Mouse (Mus musculus) neural tube, embryonic 15.5 days (tissue): ENCODE data around the gene Gm20388. TPM values are rescaled to one million over a fixed set of nuclear protein-coding genes. Genes with fewer than 3 reads are reported as not detected.

Experiments used
- ATAC-seq: fragments of 200-750 bp; cut with Nextera tagmentation; 2 replicates; pipeline ENCODE4 v1.8.0; 2017; ENCODE audit warnings: mild to moderate bottlenecking, moderate TSS enrichment, moderate library complexity; ENCODE audit not compliant: low FRiP score
- H3K27ac ChIP-seq: fragments of 300-500 bp; sonication (generic); replicated peaks from 2 replicates; pipeline ENCODE4 v1.5.1; 2015; ENCODE audit warnings: mild to moderate bottlenecking, inconsistent platforms
- H3K27me3 ChIP-seq: fragments of 300-500 bp; sonication (generic); replicated peaks from 2 replicates; pipeline ENCODE4 v1.6.1; 2015; ENCODE audit warnings: inconsistent platforms
- H3K36me3 ChIP-seq: fragments of 300-500 bp; sonication (generic); 2 replicates; pipeline ENCODE4 v1.6.1; 2015; ENCODE audit warnings: inconsistent platforms
- H3K4me1 ChIP-seq: fragments of 300-500 bp; sonication (generic); 2 replicates; pipeline ENCODE4 v1.6.1; 2015; ENCODE audit warnings: inconsistent platforms
- H3K4me2 ChIP-seq: fragments of 300-500 bp; sonication (generic); 2 replicates; pipeline ENCODE4 v1.6.1; 2015; ENCODE audit warnings: inconsistent platforms, mild to moderate bottlenecking, moderate library complexity
- H3K4me3 ChIP-seq: fragments of 300-500 bp; sonication (generic); replicated peaks from 2 replicates; pipeline ENCODE4 v1.5.1; 2015; ENCODE audit warnings: mild to moderate bottlenecking, inconsistent platforms
- H3K9ac ChIP-seq: fragments of 300-500 bp; sonication (generic); replicated peaks from 2 replicates; pipeline ENCODE4 v1.6.1; 2015; ENCODE audit warnings: mild to moderate bottlenecking, inconsistent platforms
- H3K9me3 ChIP-seq: fragments of 300-500 bp; sonication (generic); replicated peaks from 2 replicates; pipeline ENCODE4 v1.6.1; 2016; ENCODE audit warnings: inconsistent platforms
- WGBS: fragments of 180-500 bp; shearing (Covaris S2); methylation state at CpG from one replicate; pipeline ENCODE4 v1.1.7; 2015; ENCODE audit warnings: mixed read lengths; 5-methylcytosine and 5-hydroxymethylcytosine counted together
- polyA plus RNA-seq: library from polyadenylated mRNA; unstranded; fragments of >200 nt; fragmentation: Nextera tagmentation; extraction: Ambion mirVana; gene quantifications from 2 replicates; pipeline ENCODE4 v1.2.1, GENCODE M21; 2015

The Gm20388 gene
- polyA plus RNA-seq, 1 experiment from 2014 or later, result not detected

GRCm38 (mm10) chr8:120074516-120074915, 163.9 kb downstream of the Gm20388 start:
- Histone ChIP-seq H3K4me1 (0 out of 2 replicates have a peak, but pooled peaks cover 5% of the 10 kb centered on the region), H3K9me3 (no peaks in the 10 kb centered on the region), H3K4me3 (no peak overlapping the region), H3K36me3 (no peaks in the 10 kb centered on the region), H3K4me2 (no peak overlapping the region), H3K27ac (no peak overlapping the region), H3K27me3 (no peaks in the 10 kb centered on the region), H3K9ac (no peak overlapping the region)
- ATAC-seq, result no peak
- WGBS, result 77% methylated on average over 6 of the region's 6 CpGs

- Histone ChIP-seq H3K4me1 (0 out of 2 replicates have a peak, but pooled peaks cover 5% of the 10 kb centered on the region), H3K9me3 (no peaks in the 10 kb centered on the region), H3K4me2 (no peak overlapping the region), H3K36me3 (peaks cover 7% of the 10 kb centered on the region; the same call in 1 of the 2 replicates), H3K27ac (no peak overlapping the region), H3K27me3 (no peaks in the 10 kb centered on the region), H3K9ac (no peak overlapping the region), H3K4me3 (no peak overlapping the region)
- 60% methylated on average over 6 of the region's 6 CpGs for WGBS
- no peak for ATAC-seq
Measured at GRCm38 (mm10) chr8:120075347-120075746, 164.7 kb downstream of the Gm20388 start.

GRCm38 (mm10) chr8:120078080-120078479, 167.4 kb downstream of the Gm20388 start:
- Histone ChIP-seq H3K27ac (no peak overlapping the region), H3K9ac (no peak overlapping the region), H3K9me3 (no peaks in the 10 kb centered on the region), H3K27me3 (no peaks in the 10 kb centered on the region), H3K4me3 (no peak overlapping the region), H3K4me2 (no peak overlapping the region), H3K4me1 (0 out of 2 replicates have a peak, but pooled peaks cover 5% of the 10 kb centered on the region), H3K36me3 (peaks cover 33% of the 10 kb centered on the region)
- WGBS, result 20% methylated on average over 10 of the region's 10 CpGs
- ATAC-seq, result 0 out of 2 replicates have a peak, but pooled peaks have one; percentile 43

- no peak overlapping the region for H3K4me2 ChIP-seq
- H3K4me3 ChIP-seq, result no peak overlapping the region
- H3K9me3 ChIP-seq, result no peaks in the 10 kb centered on the region
- 0 out of 2 replicates have a peak, but pooled peaks cover 5% of the 10 kb centered on the region for H3K4me1 ChIP-seq
- no peak overlapping the region for H3K27ac ChIP-seq
- no peak overlapping the region for H3K9ac ChIP-seq
- peaks cover 40% of the 10 kb centered on the region for H3K36me3 ChIP-seq
- 62% methylated on average over 5 of the region's 5 CpGs for WGBS
- no peak for ATAC-seq
- H3K27me3 ChIP-seq, result no peaks in the 10 kb centered on the region
Measured at GRCm38 (mm10) chr8:120079361-120079760, 168.7 kb downstream of the Gm20388 start.

- no peak for ATAC-seq
- no peak overlapping the region for H3K9ac ChIP-seq
- H3K27ac ChIP-seq, result no peak overlapping the region
- WGBS, result 89% methylated on average over 8 of the region's 8 CpGs
- no peak overlapping the region for H3K4me3 ChIP-seq
- H3K4me1 ChIP-seq, result 0 out of 2 replicates have a peak, but pooled peaks cover under 1% of the 10 kb centered on the region
- H3K4me2 ChIP-seq, result no peak overlapping the region
- peaks cover 76% of the 10 kb centered on the region for H3K36me3 ChIP-seq
- H3K27me3 ChIP-seq, result no peaks in the 10 kb centered on the region
- no peaks in the 10 kb centered on the region for H3K9me3 ChIP-seq
Measured at GRCm38 (mm10) chr8:120083261-120083660, 172.6 kb downstream of the Gm20388 start.

GRCm38 (mm10) chr8:120084783-120085182, 174.1 kb downstream of the Gm20388 start:
- Histone ChIP-seq H3K4me1 (no peaks in the 10 kb centered on the region), H3K27me3 (no peaks in the 10 kb centered on the region), H3K9ac (no peak overlapping the region), H3K4me3 (no peak overlapping the region), H3K4me2 (no peak overlapping the region), H3K36me3 (peaks cover 82% of the 10 kb centered on the region), H3K27ac (no peak overlapping the region), H3K9me3 (no peaks in the 10 kb centered on the region)
- no peak for ATAC-seq
- 91% methylated on average over 8 of the region's 8 CpGs for WGBS

- 0 out of 2 replicates have a peak, but pooled peaks cover 7% of the 10 kb centered on the region for H3K4me1 ChIP-seq
- no peak for ATAC-seq
- H3K27ac ChIP-seq, result no peak overlapping the region
- no peak overlapping the region for H3K9ac ChIP-seq
- 82% methylated on average over 7 of the region's 7 CpGs for WGBS
- H3K9me3 ChIP-seq, result no peaks in the 10 kb centered on the region
- peaks cover 68% of the 10 kb centered on the region for H3K36me3 ChIP-seq
- no peaks in the 10 kb centered on the region for H3K27me3 ChIP-seq
- no peak overlapping the region for H3K4me3 ChIP-seq
- H3K4me2 ChIP-seq, result no peak overlapping the region
Measured at GRCm38 (mm10) chr8:120089511-120089910, 178.9 kb downstream of the Gm20388 start.

GRCm38 (mm10) chr8:120091032-120091431, 180.4 kb downstream of the Gm20388 start:
- H3K4me2 ChIP-seq, result no peak overlapping the region
- no peaks in the 10 kb centered on the region for H3K27me3 ChIP-seq
- peaks cover 53% of the 10 kb centered on the region for H3K36me3 ChIP-seq
- H3K9me3 ChIP-seq, result no peaks in the 10 kb centered on the region
- H3K27ac ChIP-seq, result no peak overlapping the region
- ATAC-seq, result no peak
- WGBS, result 96% methylated on average over 3 of the region's 3 CpGs
- H3K9ac ChIP-seq, result no peak overlapping the region
- no peak overlapping the region for H3K4me3 ChIP-seq
- H3K4me1 ChIP-seq, result 0 out of 2 replicates have a peak, but pooled peaks cover 7% of the 10 kb centered on the region

GRCm38 (mm10) chr8:120093103-120093502, 182.5 kb downstream of the Gm20388 start:
- H3K4me3 ChIP-seq, result no peak overlapping the region
- H3K36me3 ChIP-seq, result peaks cover 36% of the 10 kb centered on the region
- H3K4me2 ChIP-seq, result no peak overlapping the region
- no peak overlapping the region for H3K27ac ChIP-seq
- WGBS, result 94% methylated on average over 3 of the region's 3 CpGs
- ATAC-seq, result no peak
- H3K9ac ChIP-seq, result no peak overlapping the region
- no peaks in the 10 kb centered on the region for H3K27me3 ChIP-seq
- H3K4me1 ChIP-seq, result 0 out of 2 replicates have a peak, but pooled peaks cover 8% of the 10 kb centered on the region
- H3K9me3 ChIP-seq, result no peaks in the 10 kb centered on the region

- Histone ChIP-seq H3K27ac (no peak overlapping the region), H3K4me3 (no peak overlapping the region), H3K4me1 (peaks cover 19% of the 10 kb centered on the region), H3K4me2 (no peak overlapping the region), H3K9ac (no peak overlapping the region), H3K36me3 (peaks cover 29% of the 10 kb centered on the region), H3K9me3 (no peaks in the 10 kb centered on the region), H3K27me3 (no peaks in the 10 kb centered on the region)
- no peak for ATAC-seq
- WGBS, result 90% methylated on average over 10 of the region's 10 CpGs
Measured at GRCm38 (mm10) chr8:120094801-120095200, 184.2 kb downstream of the Gm20388 start.

- WGBS, result 84% methylated on average over 2 of the region's 2 CpGs
- Histone ChIP-seq H3K4me3 (no peak overlapping the region), H3K4me2 (no peak overlapping the region), H3K36me3 (peaks cover 15% of the 10 kb centered on the region), H3K27ac (no peak overlapping the region), H3K9ac (no peak overlapping the region), H3K4me1 (peaks cover 28% of the 10 kb centered on the region), H3K9me3 (no peaks in the 10 kb centered on the region), H3K27me3 (no peaks in the 10 kb centered on the region)
- no peak for ATAC-seq
Measured at GRCm38 (mm10) chr8:120096486-120096885, 185.8 kb downstream of the Gm20388 start.

GRCm38 (mm10) chr8:120100388-120101067, 189.9 kb downstream of the Gm20388 start:
- peak overlapping the region; percentile 95 for H3K27ac ChIP-seq
- peaks cover 49% of the 10 kb centered on the region for H3K4me1 ChIP-seq
- no peak; the same call in 1 of the 2 replicates for ATAC-seq
- peaks cover 2% of the 10 kb centered on the region; the same call in 1 of the 2 replicates for H3K36me3 ChIP-seq
- H3K27me3 ChIP-seq, result no peaks in the 10 kb centered on the region
- peak overlapping the region; percentile 85 for H3K9ac ChIP-seq
- no peaks in the 10 kb centered on the region for H3K9me3 ChIP-seq
- WGBS, result 1% methylated on average over 25 of the region's 25 CpGs
- peak overlapping the region; percentile 70 for H3K4me2 ChIP-seq
- peak overlapping the region; percentile 67 for H3K4me3 ChIP-seq
